Mouse (Mus musculus): ENCODE measurements around the gene 4921501E09Rik. TPM values are rescaled to one million over a fixed set of nuclear protein-coding genes. Genes with fewer than 3 reads are reported as not detected.
"Not testable (repeated sequence)": the region's sequence is repeated elsewhere in the genome, so short reads cannot be mapped to it uniquely, and the experiment has no call there.

4921501E09Rik gene
- polyA plus RNA-seq (2021) = not detected

DNA sequence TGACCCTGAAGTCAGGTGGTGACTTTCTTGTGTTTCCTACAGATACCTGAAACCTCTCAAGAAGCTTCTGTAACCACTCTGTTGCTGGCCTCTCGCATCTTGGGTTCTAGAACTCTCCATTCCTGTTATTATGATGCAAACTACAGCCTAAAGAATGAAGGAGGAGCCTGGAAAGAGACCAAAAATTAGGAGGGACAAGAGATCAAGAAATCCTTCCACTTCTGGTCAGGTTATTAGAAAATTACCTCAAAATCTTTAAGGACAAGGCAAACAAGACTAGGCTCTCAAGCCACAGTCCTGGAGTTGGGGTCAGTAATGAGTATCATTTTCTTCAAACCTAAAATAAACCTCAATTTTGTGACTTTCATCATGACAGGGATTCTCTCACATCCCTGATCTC is at the start of gene 4921501E09Rik:
Gene 4921501E09Rik (minus strand): TSS at position 101 of the 400 bp plus-strand sequence.
- POLR2A ChIA-PET = no interaction called here
- peaks cover 75% of the 10 kb centered on the region for H3K27me3 ChIP-seq
- in situ Hi-C loops (cut with MboI; ENCODE audit: low pct_unique_long_range_greater_than_20kb) = no loop called here
- CTCF ChIA-PET = no interaction called here
- TF ChIP-seq CTCF (IDR thresholded peaks at IDR 0.05) = no peak
- DNase-seq (ENCODE audit: low read depth, low spot score) = no peak
- no peak for ATAC-seq

DNA sequence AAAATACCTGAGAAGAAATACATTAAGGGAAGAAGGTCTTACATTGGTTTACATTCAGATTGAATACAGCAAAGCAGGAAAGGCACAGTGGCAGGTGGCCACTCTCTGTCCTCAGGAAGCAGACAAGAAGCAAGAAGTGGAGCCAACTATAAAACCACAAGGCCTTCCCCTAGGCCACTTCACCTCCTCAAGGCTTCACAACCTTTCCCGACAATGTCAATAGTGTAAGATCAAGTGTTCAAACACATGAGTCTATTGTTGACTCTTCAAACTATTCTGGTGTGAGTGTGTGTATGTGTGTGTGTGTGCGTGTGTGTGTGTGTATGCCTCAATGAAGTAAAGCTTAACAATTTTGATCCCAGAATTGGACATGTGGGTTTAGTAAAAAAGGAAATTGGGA is 29.5 kb upstream of the 4921501E09Rik start:
- in situ Hi-C loops (cut with MboI; ENCODE audit: low pct_unique_long_range_greater_than_20kb) = no loop called here
- no peak for DNase-seq (ENCODE audit: low read depth, low spot score)
- CTCF ChIA-PET = no interaction called here
- TF ChIP-seq CTCF (IDR thresholded peaks at IDR 0.05) = no peak
- no peak for ATAC-seq
- POLR2A ChIA-PET = no interaction called here
- H3K27me3 ChIP-seq = no peaks in the 10 kb centered on the region

DNA sequence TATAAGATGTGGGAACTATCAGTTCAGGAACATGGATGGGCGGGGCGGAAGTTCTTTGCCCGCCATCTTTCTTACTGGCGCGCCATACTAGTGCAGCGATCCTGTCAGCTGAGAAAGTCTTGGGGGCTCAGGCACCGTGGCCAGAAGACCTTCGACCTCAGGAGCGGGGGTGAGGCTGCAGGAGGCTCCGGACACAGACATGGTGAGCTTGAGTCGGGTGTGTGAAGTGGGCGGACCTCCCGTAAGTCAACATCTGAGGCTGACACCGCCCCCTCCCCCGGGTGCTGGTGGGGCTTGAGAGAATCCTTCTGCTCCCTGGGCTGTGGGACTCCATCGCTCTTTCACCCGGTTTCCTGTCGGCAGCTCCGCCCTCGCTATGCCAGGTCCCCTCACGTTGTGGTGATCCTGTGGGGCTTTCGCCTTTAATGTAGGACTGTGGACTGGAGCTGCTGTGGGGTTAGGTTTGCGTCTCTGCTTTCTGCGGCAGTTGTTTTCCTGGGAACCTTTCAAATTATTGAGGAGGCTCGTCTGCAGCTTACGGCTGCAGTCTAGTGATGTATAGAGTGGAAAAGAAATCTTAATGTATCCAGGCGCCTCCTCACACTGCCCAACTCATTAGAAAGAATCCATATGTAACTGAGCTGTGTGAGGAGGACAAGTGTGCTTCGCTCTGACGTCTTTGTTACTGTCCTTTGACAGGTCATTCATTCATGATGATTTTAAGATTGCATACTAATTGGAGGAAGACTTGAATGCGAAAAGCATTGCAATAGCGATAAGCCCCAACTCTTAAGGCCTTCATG is 24.7 kb upstream of the 4921501E09Rik start:
- DNase-seq (ENCODE audit: low read depth, low spot score) = peak; percentile 31
- POLR2A ChIA-PET = no interaction called here
- no peaks in the 10 kb centered on the region for H3K27me3 ChIP-seq
- TF ChIP-seq CTCF (IDR thresholded peaks at IDR 0.05) = no peak
- CTCF ChIA-PET = no interaction called here
- in situ Hi-C loops (cut with MboI; ENCODE audit: low pct_unique_long_range_greater_than_20kb) = no loop called here
- peak; percentile 68 for ATAC-seq

DNA sequence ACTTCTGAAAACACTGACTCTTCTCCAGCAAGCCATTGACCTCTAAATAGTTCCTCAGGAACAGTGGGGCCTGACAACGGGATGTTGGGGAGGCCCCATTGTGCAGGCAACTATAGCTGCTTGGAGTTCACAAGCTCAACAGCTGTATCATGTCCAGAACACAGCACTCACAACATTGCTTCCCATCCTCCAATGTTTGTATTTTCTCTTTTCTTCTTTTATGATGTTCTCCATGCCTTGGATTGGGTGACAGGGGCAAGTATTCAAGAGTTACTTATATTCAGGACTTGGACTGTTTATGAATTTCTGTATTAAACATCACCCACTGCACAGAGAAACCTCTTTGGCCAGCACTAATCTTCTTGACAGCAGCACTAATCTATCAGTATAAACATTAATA is 23.8 kb upstream of the 4921501E09Rik start:
- DNase-seq (ENCODE audit: low read depth, low spot score) (no peak), ATAC-seq (no peak)
- H3K27me3 ChIP-seq = no peaks in the 10 kb centered on the region
- TF ChIP-seq CTCF (IDR thresholded peaks at IDR 0.05) = no peak
- in situ Hi-C loops (cut with MboI; ENCODE audit: low pct_unique_long_range_greater_than_20kb) = no loop called here
- CTCF ChIA-PET = no interaction called here
- POLR2A ChIA-PET = no interaction called here

DNA sequence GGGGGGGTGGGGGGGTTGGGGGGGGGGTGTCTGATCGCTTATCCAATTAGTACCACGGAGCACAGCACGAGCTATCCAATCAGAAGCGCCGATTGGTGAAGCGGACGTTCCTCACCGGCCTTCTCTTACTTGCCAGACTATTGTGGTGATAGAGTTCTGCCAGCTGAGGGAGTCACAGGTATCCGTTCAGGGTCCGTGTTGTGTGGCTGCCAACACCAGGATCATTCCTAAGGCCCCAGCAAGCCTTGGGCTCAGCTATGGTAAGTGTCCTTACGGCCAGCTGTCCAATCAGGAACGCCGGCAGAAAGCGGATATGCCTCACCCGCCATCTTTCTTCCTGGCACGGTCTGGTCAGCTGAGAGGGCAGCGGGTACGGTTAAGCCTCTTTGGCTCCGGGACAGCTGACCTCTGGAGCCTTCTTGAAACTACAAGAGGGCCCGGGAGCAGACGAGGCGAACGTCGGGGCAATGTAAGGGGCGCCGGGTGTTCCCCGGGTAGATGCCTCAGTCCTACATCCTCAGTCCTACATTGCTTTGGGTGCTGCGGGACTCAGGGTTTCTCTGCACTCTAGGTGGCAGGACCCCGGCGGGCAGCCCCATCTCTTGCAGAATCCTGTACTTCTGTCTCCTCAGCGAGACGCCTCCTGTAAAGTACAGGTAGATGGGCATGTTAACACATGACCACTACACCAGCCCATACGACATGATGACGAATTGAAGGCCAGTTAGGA is 21.5 kb upstream of the 4921501E09Rik start, which contains the start of gene Zfp563:
Gene Zfp563 (plus strand): TSS at position 91 of the 730 bp plus-strand sequence.
- ATAC-seq (peak; percentile 86), DNase-seq (ENCODE audit: low read depth, low spot score) (peak; percentile 68)
- peaks cover 9% of the 10 kb centered on the region for H3K27me3 ChIP-seq
- TF ChIP-seq CTCF (IDR thresholded peaks at IDR 0.05) = no peak
- in situ Hi-C loops (cut with MboI; ENCODE audit: low pct_unique_long_range_greater_than_20kb) = no loop called here
- POLR2A ChIA-PET = no interaction called here
- CTCF ChIA-PET = no interaction called here

DNA sequence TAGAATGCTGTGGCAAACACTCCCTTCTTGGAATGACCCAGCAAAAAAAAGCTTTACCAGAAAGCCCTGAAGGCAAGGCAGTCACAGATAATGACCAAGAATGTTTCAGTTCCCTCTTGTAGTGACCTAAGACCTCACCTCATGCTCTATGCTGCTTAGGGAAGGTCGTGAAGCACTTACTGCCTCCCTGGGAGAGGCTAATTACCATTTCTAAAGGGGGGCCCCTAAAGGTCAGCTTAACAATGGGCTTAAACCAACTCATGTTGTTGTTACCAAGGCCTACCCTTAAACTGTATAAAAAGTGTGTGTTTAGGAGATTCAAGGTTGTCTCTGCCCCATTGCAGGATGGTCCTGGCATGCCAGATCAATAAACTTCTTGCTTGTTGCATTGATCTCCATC is 4.9 kb downstream of the 4921501E09Rik start:
- peaks cover 53% of the 10 kb centered on the region for H3K27me3 ChIP-seq
- no peak for TF ChIP-seq CTCF (IDR thresholded peaks at IDR 0.05)
- in situ Hi-C loops (cut with MboI; ENCODE audit: low pct_unique_long_range_greater_than_20kb) = no loop called here
- ChIA-PET POLR2A (no interaction called here), CTCF (no interaction called here)
- DNase-seq (ENCODE audit: low read depth, low spot score) = no peak
- no peak for ATAC-seq

DNA sequence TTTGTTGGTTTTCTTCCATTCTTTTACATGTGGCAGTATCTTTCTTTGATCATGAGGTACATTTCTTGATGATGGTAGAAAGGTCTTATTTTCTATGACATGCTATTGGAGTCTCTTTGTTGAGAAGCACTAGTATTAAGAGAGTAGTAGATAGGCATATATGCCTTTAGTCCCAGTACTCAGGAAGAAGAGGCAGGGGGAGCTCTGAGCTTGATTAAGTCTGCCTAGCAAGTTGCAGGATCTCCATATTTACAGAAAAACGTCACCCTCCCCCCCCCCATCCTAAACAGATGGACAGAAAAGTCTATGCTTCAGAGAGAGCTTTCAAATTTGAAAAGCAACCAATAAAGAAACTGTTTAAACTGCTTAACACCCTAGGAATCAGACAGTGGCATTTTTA is 9.1 kb downstream of the 4921501E09Rik start:
- H3K27me3 ChIP-seq = peaks cover 24% of the 10 kb centered on the region
- ATAC-seq (no peak), DNase-seq (ENCODE audit: low read depth, low spot score) (no peak)
- ChIA-PET POLR2A (no interaction called here), CTCF (no interaction called here)
- no peak for TF ChIP-seq CTCF (IDR thresholded peaks at IDR 0.05)
- in situ Hi-C loops (cut with MboI; ENCODE audit: low pct_unique_long_range_greater_than_20kb) = no loop called here

DNA sequence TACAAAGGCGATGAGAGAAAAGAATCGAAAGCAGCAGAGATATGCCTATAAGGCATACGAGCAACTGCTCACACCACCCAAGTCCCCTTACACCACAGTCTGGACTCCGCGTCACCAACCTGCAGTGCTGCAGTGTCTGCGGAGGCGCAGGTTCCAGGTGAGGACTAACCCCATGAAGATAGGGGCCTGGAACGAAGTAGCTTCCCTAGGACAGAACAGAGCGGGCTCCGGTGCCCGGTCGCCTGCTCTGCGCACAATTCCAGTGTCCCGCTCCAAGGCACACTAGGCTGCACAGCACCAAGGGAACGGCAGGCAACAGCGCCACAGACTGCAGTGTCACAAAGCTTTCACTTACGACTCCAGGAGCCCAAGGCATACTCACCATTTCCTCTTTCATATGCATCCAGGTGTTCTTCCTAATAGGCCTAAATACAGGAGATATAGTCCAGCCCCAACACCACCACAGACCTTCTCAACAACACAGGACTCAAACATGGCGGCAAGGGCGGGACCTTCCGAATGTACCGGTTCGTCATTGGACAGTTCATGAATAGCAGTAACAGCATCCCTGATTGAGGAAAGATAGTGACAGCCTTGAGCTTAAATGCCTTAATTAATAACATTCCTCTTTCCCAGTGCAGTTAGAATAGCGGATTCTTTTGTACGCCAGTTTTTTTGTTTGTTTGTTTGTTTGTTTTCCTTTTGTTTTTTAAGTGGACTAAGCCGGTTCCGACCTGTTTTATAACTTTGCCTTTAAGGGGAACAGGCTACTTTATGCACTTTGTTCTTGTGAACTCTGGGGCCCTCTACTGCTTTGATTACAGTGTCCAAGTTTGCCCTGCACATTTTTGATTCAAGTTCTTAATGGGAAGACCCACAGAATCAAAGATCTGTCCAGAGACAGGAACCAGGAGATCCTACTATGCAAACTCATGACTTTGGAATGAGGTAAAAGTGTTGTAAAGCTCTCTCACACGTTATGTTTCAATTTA is 34.7 kb downstream of the 4921501E09Rik start, which contains the start of gene Zfp763:
Gene Zfp763 (minus strand): TSS at position 503 of the 992 bp plus-strand sequence.
- POLR2A ChIA-PET = no interaction called here
- peak; percentile 54 for TF ChIP-seq CTCF (IDR thresholded peaks at IDR 0.05)
- DNase-seq (ENCODE audit: low read depth, low spot score) = peak; percentile 61
- peaks cover 9% of the 10 kb centered on the region for H3K27me3 ChIP-seq
- CTCF ChIA-PET = interaction anchor here (0.7 to 1.0 kb wide), 2 partner anchors 39 to 118 kb away, joined by 3 read pairs; no protein-coding TSS in a partner anchor
- peak; percentile 99 for ATAC-seq
- in situ Hi-C loops (cut with MboI; ENCODE audit: low pct_unique_long_range_greater_than_20kb) = no loop called here

DNA sequence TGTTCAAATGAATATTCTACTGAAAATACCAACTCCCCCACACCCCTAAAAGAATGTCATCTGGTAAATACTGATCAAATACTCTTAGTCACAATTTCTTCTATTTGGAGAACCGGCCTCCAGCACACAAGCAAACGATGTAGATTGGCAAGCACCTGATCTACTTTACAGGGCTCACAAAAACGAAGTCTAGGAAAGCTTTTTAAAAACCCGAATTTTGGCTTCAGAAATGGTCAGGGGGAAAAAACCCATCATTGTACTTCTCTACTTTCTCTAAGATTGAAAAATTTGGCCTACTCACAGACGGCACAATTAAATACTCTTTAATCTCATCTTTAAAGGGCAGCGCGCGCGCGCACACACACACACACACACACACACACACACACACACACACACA is 35.5 kb downstream of the 4921501E09Rik start:
- DNase-seq (ENCODE audit: low read depth, low spot score) (no peak), ATAC-seq (no peak)
- TF ChIP-seq CTCF (IDR thresholded peaks at IDR 0.05) = no peak
- CTCF ChIA-PET = interaction anchor here (1.0 kb wide), 1 partner anchor 38 kb away, joined by 3 read pairs; no protein-coding TSS in a partner anchor
- H3K27me3 ChIP-seq = peaks cover 9% of the 10 kb centered on the region
- in situ Hi-C loops (cut with MboI; ENCODE audit: low pct_unique_long_range_greater_than_20kb) = no loop called here
- POLR2A ChIA-PET = interaction anchor here (0.7 kb wide), 1 partner anchor 55 kb away, joined by 3 read pairs; no protein-coding TSS in a partner anchor

DNA sequence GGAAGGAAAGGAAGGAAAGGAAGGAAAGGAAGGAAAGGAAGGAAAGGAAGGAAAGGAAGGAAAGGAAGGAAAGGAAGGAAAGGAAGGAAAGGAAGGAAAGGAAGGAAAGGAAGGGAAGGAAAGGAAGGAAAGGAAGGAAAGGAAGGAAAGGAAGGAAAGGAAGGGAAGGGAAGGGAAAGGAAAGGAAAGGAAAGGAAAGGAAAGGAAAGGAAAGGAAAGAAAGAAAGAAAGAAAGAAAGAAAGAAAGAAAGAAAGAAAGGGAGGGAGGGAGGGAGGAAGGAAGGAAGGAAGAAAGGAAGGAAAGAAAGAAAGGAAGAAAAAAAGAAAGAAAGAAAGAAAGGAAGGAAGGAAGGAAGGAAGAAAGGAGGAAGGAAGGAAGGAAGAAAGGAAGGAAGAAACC is 47.4 kb downstream of the 4921501E09Rik start:
- H3K27me3 ChIP-seq; CTCF ChIA-PET; POLR2A ChIA-PET; DNase-seq (ENCODE audit: low read depth, low spot score); ATAC-seq; in situ Hi-C loops (cut with MboI; ENCODE audit: low pct_unique_long_range_greater_than_20kb): not testable (repeated sequence)

Other genes with a start within 250 kb of the 4921501E09Rik start
- 8.6 TPM for gene Zfp799, start 237.8 kb downstream of the 4921501E09Rik start, polyA plus RNA-seq (2021)
- 6.5 TPM for gene Zfp870, start 176.4 kb downstream of the 4921501E09Rik start, polyA plus RNA-seq (2021)
- gene Cyp4f14, start 150.7 kb downstream of the 4921501E09Rik start, polyA plus RNA-seq (2021) = not detected
- 33.0 TPM for gene Cyp4f13, start 120.7 kb downstream of the 4921501E09Rik start, polyA plus RNA-seq (2021)
- 3.8 TPM for gene Zfp472, start 102.2 kb downstream of the 4921501E09Rik start, polyA plus RNA-seq (2021)
- 7.8 TPM for gene Zfp952, start 74.9 kb downstream of the 4921501E09Rik start, polyA plus RNA-seq (2021)
- 5.5 TPM for gene Zfp763, start 34.7 kb downstream of the 4921501E09Rik start, polyA plus RNA-seq (2021)
- gene Zfp563, start 21.3 kb upstream of the 4921501E09Rik start, polyA plus RNA-seq (2021) = 8.0 TPM
- not detected for gene Morc2b, start 71.6 kb upstream of the 4921501E09Rik start, polyA plus RNA-seq (2021)
- gene Olfr55, start 100.4 kb upstream of the 4921501E09Rik start, polyA plus RNA-seq (2021) = not detected
- gene Olfr239, start 123.2 kb upstream of the 4921501E09Rik start, polyA plus RNA-seq (2021) = not detected
- not detected for gene Olfr1564, start 153.6 kb upstream of the 4921501E09Rik start, polyA plus RNA-seq (2021)
- gene Zfp955a, start 187.1 kb upstream of the 4921501E09Rik start, polyA plus RNA-seq (2021) = 8.2 TPM
- gene Olfr63, start 196.6 kb upstream of the 4921501E09Rik start, polyA plus RNA-seq (2021) = 0.01 TPM
- 9.7 TPM for gene Zfp955b, start 221.5 kb upstream of the 4921501E09Rik start, polyA plus RNA-seq (2021)